Mouse (Mus musculus): Measurements from ENCODE around the gene Itprip.

DNA sequence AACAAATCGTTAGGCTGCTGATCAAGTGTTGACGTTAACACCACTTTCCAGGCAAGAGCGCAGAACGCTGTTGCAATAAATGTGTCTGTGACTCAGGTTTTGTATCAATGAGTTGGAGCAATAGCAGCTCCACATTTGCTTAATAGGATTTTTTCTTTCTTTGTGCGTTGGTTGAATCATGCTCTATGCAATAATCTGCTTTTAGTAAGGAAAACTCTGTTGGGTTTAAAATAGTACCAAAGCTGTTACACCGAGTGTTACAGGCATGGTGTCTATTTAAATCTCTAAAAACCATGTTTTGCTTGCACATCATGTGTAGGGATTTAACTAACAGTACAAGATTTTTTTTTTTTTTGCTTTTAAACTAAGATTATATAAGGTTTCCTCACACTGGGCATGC lies 20.3 kb upstream of the Itprip start:
- TF ChIP-seq CTCF (IDR thresholded peaks at IDR 0.05; ENCODE audit: extremely low read depth, insufficient read depth, insufficient read length, insufficient replicate concordance) (no peak), POLR2A (IDR thresholded peaks at IDR 0.05; ENCODE audit: low read depth, low read length) (no peak)
